Mouse (Mus musculus) midbrain, embryonic 12.5 days (tissue): ENCODE measurements around the gene Rnf224. TPM values are rescaled to one million over a fixed set of nuclear protein-coding genes. Genes with fewer than 3 reads are reported as not detected.

Experiments used
- ATAC-seq: fragments of 200-750 bp; cut with Nextera tagmentation; 2 replicates; pipeline ENCODE4 v1.8.0; 2017; ENCODE audit warnings: low read depth, moderate TSS enrichment, moderate library complexity; ENCODE audit not compliant: low FRiP score
- H3K27ac ChIP-seq: fragments of 300-500 bp; sonication (generic); replicated peaks from 2 replicates; pipeline ENCODE4 v1.5.1; 2016; ENCODE audit warnings: mild to moderate bottlenecking
- H3K27me3 ChIP-seq: fragments of 300-500 bp; sonication (generic); 2 replicates; pipeline ENCODE4 v1.6.1; 2016; ENCODE audit warnings: mild to moderate bottlenecking
- H3K36me3 ChIP-seq: fragments of 300-500 bp; sonication (generic); 2 replicates; pipeline ENCODE4 v1.6.1; 2016
- H3K4me1 ChIP-seq: fragments of 300-500 bp; sonication (generic); 2 replicates; pipeline ENCODE4 v1.6.1; 2016
- H3K4me2 ChIP-seq: fragments of 300-500 bp; sonication (generic); replicated peaks from 2 replicates; pipeline ENCODE4 v1.6.1; 2016; ENCODE audit warnings: mild to moderate bottlenecking, moderate library complexity
- H3K4me3 ChIP-seq: fragments of 300-500 bp; sonication (generic); 2 replicates; pipeline ENCODE4 v1.5.1; 2016; ENCODE audit warnings: mild to moderate bottlenecking
- H3K9ac ChIP-seq: fragments of 300-500 bp; sonication (generic); replicated peaks from 2 replicates; pipeline ENCODE4 v1.6.1; 2016; ENCODE audit warnings: mild to moderate bottlenecking, moderate library complexity
- H3K9me3 ChIP-seq: fragments of 300-500 bp; sonication (generic); 2 replicates; pipeline ENCODE4 v1.6.1; 2016; ENCODE audit warnings: mild to moderate bottlenecking
- WGBS: fragments of 180-500 bp; shearing (Covaris S2); methylation state at CpG from one replicate; pipeline ENCODE4 v1.1.7; 2016; 5-methylcytosine and 5-hydroxymethylcytosine counted together
- polyA plus RNA-seq: library from polyadenylated mRNA; unstranded; fragments of >200 nt; fragmentation: Nextera tagmentation; extraction: Ambion mirVana; gene quantifications from 2 replicates; pipeline ENCODE4 v1.2.1, GENCODE M21; 2016

Rnf224 gene
- polyA plus RNA-seq, 1 experiment from 2014 or later = not detected

DNA sequence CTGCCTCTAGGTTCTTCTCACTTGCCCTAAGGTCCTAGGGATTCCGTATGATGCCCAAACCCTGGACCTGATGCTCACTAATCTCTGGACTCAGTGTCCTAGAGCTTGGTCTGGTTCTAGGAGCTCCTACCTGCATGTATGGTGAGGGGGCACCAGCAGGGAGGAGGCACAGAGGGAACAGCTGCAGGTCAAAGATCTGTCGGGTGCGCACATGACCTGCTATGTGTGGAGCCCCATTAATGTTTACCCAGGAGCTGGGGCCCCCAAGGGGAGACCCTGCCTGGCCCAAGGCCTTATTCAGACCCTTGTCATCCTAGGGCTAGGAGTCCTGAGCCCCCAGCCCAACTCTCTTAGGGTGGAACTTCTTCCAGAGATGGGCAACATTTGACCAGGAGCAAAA lies 2.5 kb downstream of the Rnf224 start, which contains the start of gene Slc34a3:
TSS of gene Slc34a3 (minus strand) at position 315 of the 400 bp plus-strand sequence.
- Histone ChIP-seq H3K9me3 (no peaks in the 10 kb centered on the region), H3K36me3 (no peaks in the 10 kb centered on the region), H3K4me3 (no peak within 1 kb of the TSS), H3K4me2 (no peak within 1 kb of the TSS), H3K9ac (no peak within 1 kb of the TSS), H3K27ac (no peak within 1 kb of the TSS), H3K4me1 (no peaks in the 10 kb centered on the region), H3K27me3 (peaks cover 24% of the 10 kb centered on the region)
- 84% methylated on average over 3 of the region's 3 CpGs for WGBS
- ATAC-seq = no peak

DNA sequence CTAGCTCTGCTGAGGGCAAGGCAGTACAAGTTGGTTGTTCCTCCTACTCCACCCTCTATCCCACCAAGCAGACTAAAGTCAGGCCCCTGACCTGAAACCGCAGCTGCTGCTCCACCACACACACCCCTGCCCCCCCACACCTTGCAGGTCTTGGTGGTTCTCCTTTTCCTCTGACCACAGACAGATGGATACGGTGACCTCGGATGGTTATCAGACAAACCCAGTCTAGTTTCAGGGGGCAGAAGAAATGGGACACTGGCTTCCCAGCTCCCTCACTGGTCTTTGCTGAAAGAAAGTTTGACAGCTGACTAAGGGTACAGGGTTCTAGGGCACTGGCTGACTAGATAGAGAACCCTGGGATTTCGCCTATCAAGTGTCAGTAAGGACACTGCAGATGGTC lies 3.2 kb downstream of the Rnf224 start:
- H3K36me3 ChIP-seq = no peaks in the 10 kb centered on the region
- no peak overlapping the region for H3K4me2 ChIP-seq
- no peaks in the 10 kb centered on the region for H3K9me3 ChIP-seq
- no peak overlapping the region for H3K9ac ChIP-seq
- peaks cover 4% of the 10 kb centered on the region; the same call in 1 of the 2 replicates for H3K4me1 ChIP-seq
- no peak overlapping the region for H3K27ac ChIP-seq
- ATAC-seq = no peak
- H3K27me3 ChIP-seq = peaks cover 21% of the 10 kb centered on the region
- no peak overlapping the region for H3K4me3 ChIP-seq
- 77% methylated on average over 4 of the region's 4 CpGs for WGBS

DNA sequence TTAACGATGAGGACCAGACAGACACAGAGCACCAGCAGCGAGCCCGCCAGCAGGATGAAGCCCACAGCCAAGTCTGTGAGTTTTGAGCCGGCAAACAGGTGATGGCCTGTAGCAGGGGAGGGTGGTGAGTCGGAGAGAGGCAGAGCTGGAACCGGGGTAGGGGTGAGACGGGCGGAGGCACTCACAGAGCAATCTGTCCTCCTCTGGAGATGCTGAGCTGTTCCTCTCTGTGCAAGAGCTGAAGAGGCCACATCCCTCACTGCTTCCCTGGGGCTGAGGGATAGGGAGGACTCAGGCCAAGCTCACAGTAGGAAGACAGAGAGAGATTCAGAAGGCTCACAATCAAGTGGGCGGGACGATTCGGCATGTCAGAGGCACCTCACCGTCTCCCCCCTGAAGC lies 5.5 kb downstream of the Rnf224 start:
- Histone ChIP-seq H3K36me3 (no peaks in the 10 kb centered on the region), H3K4me3 (no peak overlapping the region), H3K4me1 (peaks cover 4% of the 10 kb centered on the region; the same call in 1 of the 2 replicates), H3K27me3 (peaks cover 21% of the 10 kb centered on the region), H3K27ac (no peak overlapping the region), H3K9ac (no peak overlapping the region), H3K4me2 (no peak overlapping the region), H3K9me3 (no peaks in the 10 kb centered on the region)
- 50% methylated on average over 12 of the region's 12 CpGs for WGBS
- ATAC-seq = no peak

DNA sequence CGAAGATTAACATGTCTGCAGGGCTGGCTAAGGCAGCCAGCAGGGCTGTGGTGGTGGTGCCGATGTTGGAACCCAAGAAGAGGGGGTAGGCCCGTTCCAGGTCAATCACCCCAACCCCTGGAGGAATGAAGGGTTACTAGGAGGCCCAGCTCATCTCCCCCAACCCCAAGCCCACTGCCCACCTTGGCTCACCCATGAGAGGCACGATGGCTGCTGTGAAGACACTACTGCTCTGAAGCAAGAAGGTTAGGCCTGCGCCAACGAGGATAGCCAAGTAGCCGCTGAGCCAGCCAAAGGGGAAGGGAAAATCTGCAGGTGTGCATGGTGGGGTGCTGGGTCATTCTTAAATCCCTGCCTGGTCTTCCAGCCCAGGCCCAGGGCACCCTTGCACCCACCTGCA lies 6.0 kb downstream of the Rnf224 start:
- H3K4me2 ChIP-seq = no peak overlapping the region
- peaks cover 7% of the 10 kb centered on the region for H3K4me1 ChIP-seq
- no peak overlapping the region for H3K4me3 ChIP-seq
- WGBS = 85% methylated on average over 7 of the region's 7 CpGs
- H3K9me3 ChIP-seq = no peaks in the 10 kb centered on the region
- no peak overlapping the region for H3K27ac ChIP-seq
- no peak for ATAC-seq
- H3K9ac ChIP-seq = no peak overlapping the region
- no peaks in the 10 kb centered on the region for H3K36me3 ChIP-seq
- peaks cover 21% of the 10 kb centered on the region for H3K27me3 ChIP-seq

GRCm38 (mm10) chr2:25229582-25229981 lies 7.0 kb downstream of the Rnf224 start:
- H3K27me3 ChIP-seq = peaks cover 21% of the 10 kb centered on the region
- 88% methylated on average over 5 of the region's 5 CpGs for WGBS
- no peaks in the 10 kb centered on the region for H3K9me3 ChIP-seq
- no peak for ATAC-seq
- no peak overlapping the region for H3K9ac ChIP-seq
- peaks cover 11% of the 10 kb centered on the region for H3K4me1 ChIP-seq
- no peak overlapping the region for H3K27ac ChIP-seq
- H3K4me2 ChIP-seq = no peak overlapping the region
- H3K4me3 ChIP-seq = no peak overlapping the region
- no peaks in the 10 kb centered on the region for H3K36me3 ChIP-seq

DNA sequence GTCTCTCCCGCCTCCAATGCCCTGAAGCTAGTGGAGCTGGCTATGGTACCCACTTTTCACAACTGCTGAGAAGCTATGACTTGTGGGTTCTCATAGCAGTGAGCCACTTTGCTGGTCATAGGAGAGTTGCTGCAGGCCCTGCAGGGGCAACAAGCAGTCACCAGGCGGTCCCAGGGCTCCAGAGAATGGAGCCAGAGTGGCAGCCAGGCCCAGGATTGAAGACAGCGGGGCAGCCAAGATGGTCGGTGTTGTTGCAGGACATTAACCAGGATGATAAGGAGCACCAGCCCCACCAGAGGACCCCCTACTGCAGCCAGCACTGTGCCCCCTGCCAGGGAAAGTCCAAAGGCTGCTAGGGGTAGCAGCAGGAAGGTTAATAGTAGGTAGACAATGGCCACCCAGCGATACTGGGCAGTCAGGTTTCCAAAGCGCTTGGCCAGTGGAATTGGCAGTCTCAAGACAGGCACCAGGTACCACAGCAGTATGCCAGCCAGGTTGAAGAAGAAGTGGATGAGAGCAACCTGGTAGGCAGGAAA lies 7.5 kb downstream of the Rnf224 start:
- H3K27ac ChIP-seq = 0 out of 2 replicates have a peak overlapping the region, but pooled peaks have one; percentile 44
- H3K27me3 ChIP-seq = peaks cover 21% of the 10 kb centered on the region
- no peak overlapping the region for H3K4me3 ChIP-seq
- H3K9me3 ChIP-seq = no peaks in the 10 kb centered on the region
- H3K4me1 ChIP-seq = peaks cover 11% of the 10 kb centered on the region
- H3K9ac ChIP-seq = no peak overlapping the region
- H3K36me3 ChIP-seq = no peaks in the 10 kb centered on the region
- no peak for ATAC-seq
- 70% methylated on average over 6 of the region's 6 CpGs for WGBS
- H3K4me2 ChIP-seq = peak overlapping the region; percentile 34; the same call in 1 of the 2 replicates

- H3K9ac ChIP-seq = no peak overlapping the region
- H3K27me3 ChIP-seq = peaks cover 21% of the 10 kb centered on the region
- no peaks in the 10 kb centered on the region for H3K9me3 ChIP-seq
- H3K4me1 ChIP-seq = peaks cover 15% of the 10 kb centered on the region
- no peak for ATAC-seq
- peak overlapping the region; percentile 34 for H3K4me2 ChIP-seq
- 0% methylated on average over 7 of the region's 7 CpGs for WGBS
- peak overlapping the region; percentile 44; the same call in 1 of the 2 replicates for H3K27ac ChIP-seq
- H3K36me3 ChIP-seq = no peaks in the 10 kb centered on the region
- peak overlapping the region; percentile 6; the same call in 1 of the 2 replicates for H3K4me3 ChIP-seq
Measured at GRCm38 (mm10) chr2:25228431-25228889, 8.1 kb downstream of the Rnf224 start.

DNA sequence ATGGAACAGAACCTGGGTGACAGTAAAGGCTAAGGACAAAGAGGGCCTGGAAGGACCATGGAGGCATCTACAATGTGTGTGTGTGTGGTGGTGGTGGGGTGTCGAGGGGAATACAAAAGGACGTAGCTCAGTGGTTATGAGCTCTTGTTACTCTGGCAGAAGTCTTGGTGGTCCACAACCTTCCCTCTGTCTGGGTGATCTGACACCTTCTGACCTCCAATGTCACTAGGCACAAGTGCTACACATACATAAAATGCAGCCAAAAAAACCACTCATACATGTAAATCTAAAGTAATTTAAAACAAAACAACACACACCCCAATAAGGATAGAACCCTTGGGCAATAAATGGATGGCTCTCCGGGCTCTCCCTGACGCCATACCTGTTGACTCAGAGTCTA lies 9.2 kb downstream of the Rnf224 start:
- no peaks in the 10 kb centered on the region for H3K36me3 ChIP-seq
- no peak overlapping the region for H3K27ac ChIP-seq
- peaks cover 20% of the 10 kb centered on the region for H3K27me3 ChIP-seq
- no peak overlapping the region for H3K4me2 ChIP-seq
- no peaks in the 10 kb centered on the region for H3K9me3 ChIP-seq
- no peak for ATAC-seq
- WGBS = 88% methylated on average over 4 of the region's 4 CpGs
- H3K4me1 ChIP-seq = peaks cover 22% of the 10 kb centered on the region
- no peak overlapping the region for H3K9ac ChIP-seq
- no peak overlapping the region for H3K4me3 ChIP-seq

GRCm38 (mm10) chr2:25226864-25227263 lies 9.7 kb downstream of the Rnf224 start:
- H3K27ac ChIP-seq = no peak overlapping the region
- peaks cover 18% of the 10 kb centered on the region for H3K27me3 ChIP-seq
- 86% methylated on average over 5 of the region's 5 CpGs for WGBS
- no peak overlapping the region for H3K4me2 ChIP-seq
- peaks cover 2% of the 10 kb centered on the region for H3K36me3 ChIP-seq
- no peak overlapping the region for H3K9ac ChIP-seq
- H3K4me3 ChIP-seq = no peak overlapping the region
- no peak for ATAC-seq
- peaks cover 22% of the 10 kb centered on the region for H3K4me1 ChIP-seq
- H3K9me3 ChIP-seq = no peaks in the 10 kb centered on the region

DNA sequence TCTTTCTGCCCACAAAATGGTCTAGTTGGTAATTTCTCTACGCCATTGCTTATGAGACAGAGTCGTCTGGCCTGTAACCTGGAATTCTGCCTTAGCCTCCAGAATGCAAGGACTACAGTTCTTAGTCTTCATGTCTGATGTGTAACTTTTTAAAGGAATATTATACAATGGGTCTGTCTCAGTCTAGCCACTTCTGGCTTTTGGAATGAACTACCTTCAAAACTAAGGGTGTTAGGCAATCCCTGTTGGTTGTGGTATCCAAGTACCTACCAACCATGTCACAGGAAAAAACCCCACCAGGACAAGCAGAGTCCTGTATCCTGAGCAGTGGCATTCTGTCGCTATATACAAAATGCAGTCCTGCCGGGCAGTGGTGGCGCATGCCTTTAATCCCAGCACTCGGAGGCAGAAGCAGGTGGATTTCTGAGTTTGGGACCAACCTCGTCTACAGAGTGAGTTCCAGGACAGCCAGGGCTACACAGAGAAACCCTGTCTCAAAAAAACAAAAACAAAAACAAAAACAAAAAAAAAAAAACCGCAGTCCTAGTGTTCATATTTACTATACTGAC lies 10.7 kb downstream of the Rnf224 start:
- peak overlapping the region; percentile 72 for H3K4me3 ChIP-seq
- H3K9ac ChIP-seq = peak overlapping the region; percentile 60; the same call in 1 of the 2 replicates
- peaks cover 22% of the 10 kb centered on the region for H3K4me1 ChIP-seq
- peak overlapping the region; percentile 52 for H3K4me2 ChIP-seq
- peaks cover 12% of the 10 kb centered on the region for H3K36me3 ChIP-seq
- H3K27me3 ChIP-seq = peaks cover 18% of the 10 kb centered on the region
- H3K9me3 ChIP-seq = no peaks in the 10 kb centered on the region
- H3K27ac ChIP-seq = peak overlapping the region; percentile 97
- WGBS = 74% methylated on average over 8 of the region's 8 CpGs
- no peak for ATAC-seq

GRCm38 (mm10) chr2:25224766-25225752 lies 11.5 kb downstream of the Rnf224 start:
- Histone ChIP-seq H3K4me3 (peak overlapping the region; percentile 72), H3K9me3 (no peaks in the 10 kb centered on the region), H3K27me3 (peaks cover 11% of the 10 kb centered on the region), H3K36me3 (peaks cover 12% of the 10 kb centered on the region), H3K27ac (peak overlapping the region; percentile 97), H3K9ac (peak overlapping the region; percentile 60), H3K4me2 (peak overlapping the region; percentile 52), H3K4me1 (peaks cover 22% of the 10 kb centered on the region)
- WGBS = 2% methylated on average over 39 of the region's 41 CpGs
- ATAC-seq = peak; percentile 97

GRCm38 (mm10) chr2:25224492-25224765 lies 12.2 kb downstream of the Rnf224 start, which contains the start of gene Tubb4b:
TSS of gene Tubb4b (minus strand) at chr2:25224702.
- H3K36me3 ChIP-seq = peaks cover 12% of the 10 kb centered on the region
- H3K27ac ChIP-seq = peak within 1 kb of the TSS; percentile 97
- peak within 1 kb of the TSS; percentile 81 for H3K9ac ChIP-seq
- H3K4me3 ChIP-seq = peak within 1 kb of the TSS; percentile 72
- WGBS = under 1% methylated on average over 17 of the region's 17 CpGs
- peaks cover 5% of the 10 kb centered on the region; the same call in 1 of the 2 replicates for H3K27me3 ChIP-seq
- H3K9me3 ChIP-seq = no peaks in the 10 kb centered on the region
- peaks cover 22% of the 10 kb centered on the region for H3K4me1 ChIP-seq
- H3K4me2 ChIP-seq = peak within 1 kb of the TSS; percentile 96
- no peak for ATAC-seq
